Mouse (Mus musculus) kidney, embryonic 14.5 days (tissue): ENCODE results near the gene 0610010F05Rik. TPM values are rescaled to one million over a fixed set of nuclear protein-coding genes. Genes with fewer than 3 reads are reported as not detected.

Experiments used
- ATAC-seq: fragments of 200-750 bp; cut with Nextera tagmentation; 2 replicates; pipeline ENCODE4 v1.8.0; 2017; ENCODE audit warnings: moderate number of reproducible peaks, mild to moderate bottlenecking, moderate TSS enrichment, moderate library complexity; ENCODE audit not compliant: low FRiP score, low TSS enrichment
- H3K27ac ChIP-seq: fragments of 300-500 bp; sonication (generic); 2 replicates; pipeline ENCODE4 v1.5.1; 2014; ENCODE audit warnings: low read depth, mild to moderate bottlenecking, low read length, moderate library complexity, mixed read lengths
- H3K27me3 ChIP-seq: fragments of 300-500 bp; sonication (generic); 2 replicates; pipeline ENCODE4 v1.6.1; 2014; ENCODE audit warnings: mild to moderate bottlenecking, low read length; ENCODE audit not compliant: control insufficient read depth, insufficient read depth
- H3K36me3 ChIP-seq: fragments of 300-500 bp; sonication (generic); 2 replicates; pipeline ENCODE4 v1.6.1; 2014; ENCODE audit warnings: low read length, mixed read lengths; ENCODE audit not compliant: control insufficient read depth, insufficient read depth
- H3K4me1 ChIP-seq: fragments of 300-500 bp; sonication (generic); 2 replicates; pipeline ENCODE4 v1.6.1; 2014; ENCODE audit warnings: low read length, mixed read lengths; ENCODE audit not compliant: control insufficient read depth, insufficient read depth
- H3K4me2 ChIP-seq: fragments of 300-500 bp; sonication (generic); replicated peaks from 2 replicates; pipeline ENCODE4 v1.6.1; 2014; ENCODE audit warnings: low read depth, mild to moderate bottlenecking, low read length
- H3K4me3 ChIP-seq: fragments of 300-500 bp; sonication (generic); 2 replicates; pipeline ENCODE4 v1.5.1; 2014; ENCODE audit warnings: mild to moderate bottlenecking, low read length
- H3K9ac ChIP-seq: fragments of 300-500 bp; sonication (generic); 2 replicates; pipeline ENCODE4 v1.6.1; 2014; ENCODE audit warnings: low read depth, mild to moderate bottlenecking, low read length, moderate library complexity
- H3K9me3 ChIP-seq: fragments of 300-500 bp; sonication (generic); 2 replicates; pipeline ENCODE4 v1.6.1; 2016; ENCODE audit warnings: low read length; ENCODE audit not compliant: control insufficient read depth
- WGBS: fragments of 180-500 bp; shearing (Covaris S2); extraction: QIAGEN DNeasy Blood & Tissue Kit; methylation state at CpG from one replicate; pipeline ENCODE4 v1.1.7; 2014; 5-methylcytosine and 5-hydroxymethylcytosine counted together
- polyA plus RNA-seq: library from polyadenylated mRNA; unstranded; fragments of >200 nt; fragmentation: Nextera tagmentation; extraction: Ambion mirVana; gene quantifications from 2 replicates; pipeline ENCODE4 v1.2.1, GENCODE M21; 2014

Gene 0610010F05Rik
- polyA plus RNA-seq, 1 experiment from 2014 or later, result 34.5 TPM

DNA sequence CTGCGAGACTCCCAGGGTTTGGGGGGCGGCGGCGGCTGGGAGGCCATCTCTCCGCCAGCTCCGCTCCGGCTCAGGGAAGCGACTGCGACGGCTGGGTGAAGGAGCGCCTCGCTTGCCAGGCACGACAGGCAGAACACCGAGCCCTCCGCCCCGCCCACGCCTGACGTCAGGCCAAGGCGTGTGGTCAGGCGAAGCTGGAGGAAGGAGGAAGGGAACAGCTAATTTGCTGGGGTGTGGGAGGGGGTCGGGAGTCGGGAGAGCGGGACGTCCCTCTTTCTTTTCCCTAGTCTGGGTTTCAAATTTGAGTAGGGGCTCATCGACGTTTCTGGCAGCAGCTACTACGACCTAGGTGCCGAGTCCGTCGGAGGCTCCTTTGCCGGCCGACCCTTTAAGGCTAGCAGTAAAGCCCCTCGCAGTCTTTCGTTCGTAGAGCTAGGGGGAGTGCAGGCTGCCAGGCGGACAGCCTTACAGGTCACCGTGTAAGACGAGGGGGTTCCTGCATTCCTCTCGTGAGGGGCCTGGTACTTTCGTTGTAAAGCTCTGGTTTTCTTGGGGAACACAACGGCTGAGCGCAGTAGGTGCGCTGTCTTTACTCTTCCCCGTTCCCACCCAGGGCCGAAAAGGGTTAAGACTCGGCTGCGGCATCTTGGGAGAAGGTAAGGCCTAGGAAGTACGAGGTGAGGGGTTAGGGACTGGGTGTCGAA lies 32.5 kb upstream of the 0610010F05Rik start, which contains the start of gene Pex13:
Gene Pex13 (minus strand): TSS at position 162 of the 704 bp plus-strand sequence.
- H3K4me3 ChIP-seq, result peak within 1 kb of the TSS; percentile 90
- peak within 1 kb of the TSS; percentile 93 for H3K9ac ChIP-seq
- peak within 1 kb of the TSS; percentile 88 for H3K27ac ChIP-seq

DNA sequence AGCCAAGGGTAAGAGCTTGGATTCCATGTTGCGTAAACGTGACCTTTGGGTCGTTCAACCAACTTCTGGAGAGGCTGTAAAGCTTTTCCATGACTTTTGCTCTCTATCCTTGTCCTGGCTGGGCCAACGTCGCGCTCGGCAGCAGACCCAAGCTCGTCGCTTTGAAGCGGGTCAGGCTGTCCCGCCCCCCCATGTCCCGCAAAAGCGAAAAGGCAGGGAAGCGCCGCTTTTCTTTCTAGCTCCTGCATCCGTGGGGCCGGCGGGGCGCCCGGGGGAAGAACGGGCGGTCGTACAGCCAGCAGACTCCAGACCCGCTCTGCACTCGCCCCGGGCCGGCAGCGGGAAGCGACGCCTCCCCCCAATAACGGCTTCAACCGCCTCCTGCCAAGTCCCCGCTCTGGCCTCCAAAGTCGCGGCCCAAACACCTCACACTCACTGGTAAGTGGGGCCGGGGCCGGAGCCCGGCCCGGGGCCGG lies 31.9 kb upstream of the 0610010F05Rik start, which contains the start of gene Pus10:
Gene Pus10 (plus strand): TSS at position 364 of the 476 bp plus-strand sequence.
- WGBS, result under 1% methylated on average over 40 of the region's 40 CpGs
- Histone ChIP-seq H3K36me3 (peaks cover 3% of the 10 kb centered on the region; the same call in 1 of the 2 replicates), H3K4me2 (peak within 1 kb of the TSS; percentile 67), H3K4me1 (no peaks in the 10 kb centered on the region), H3K9me3 (no peaks in the 10 kb centered on the region), H3K27me3 (no peaks in the 10 kb centered on the region), H3K27ac (peak within 1 kb of the TSS; percentile 88), H3K4me3 (peak within 1 kb of the TSS; percentile 90), H3K9ac (peak within 1 kb of the TSS; percentile 93)
- ATAC-seq, result peak; percentile 63; the same call in 1 of the 2 replicates

More for the DNA sequence above, 32.5 kb upstream of the 0610010F05Rik start, which contains the start of gene Pex13:
- ATAC-seq, result peak; percentile 99
- no peaks in the 10 kb centered on the region for H3K9me3 ChIP-seq
- peak within 1 kb of the TSS; percentile 67 for H3K4me2 ChIP-seq
- no peaks in the 10 kb centered on the region for H3K27me3 ChIP-seq
- peaks cover 3% of the 10 kb centered on the region; the same call in 1 of the 2 replicates for H3K36me3 ChIP-seq
- under 1% methylated on average over 49 of the region's 49 CpGs for WGBS
- H3K4me1 ChIP-seq, result no peaks in the 10 kb centered on the region

DNA sequence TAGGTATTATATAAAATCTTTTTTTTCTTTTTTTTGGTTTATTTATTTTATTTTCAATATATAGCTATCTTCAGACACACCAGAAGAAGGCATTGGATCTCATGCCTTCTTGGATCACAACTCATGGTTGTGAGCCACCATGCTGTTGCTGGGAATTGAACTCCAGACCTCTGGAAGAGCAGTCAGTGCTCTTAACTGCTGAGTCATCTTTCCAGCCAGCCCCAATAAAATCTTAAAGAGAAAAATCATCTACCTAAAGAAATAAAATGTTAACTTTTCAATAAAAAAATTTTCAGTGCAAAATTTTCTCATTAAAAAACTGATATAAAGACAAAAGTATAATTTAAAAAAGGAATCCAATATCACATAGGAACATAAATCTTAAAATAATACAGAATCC lies 30.8 kb upstream of the 0610010F05Rik start:
- Histone ChIP-seq H3K27ac (no peak overlapping the region), H3K27me3 (no peaks in the 10 kb centered on the region), H3K9ac (no peak overlapping the region), H3K4me3 (no peak overlapping the region), H3K36me3 (peaks cover 2% of the 10 kb centered on the region; the same call in 1 of the 2 replicates), H3K9me3 (no peaks in the 10 kb centered on the region), H3K4me2 (no peak overlapping the region; the same call in 1 of the 2 replicates), H3K4me1 (no peaks in the 10 kb centered on the region)
- ATAC-seq, result no peak

DNA sequence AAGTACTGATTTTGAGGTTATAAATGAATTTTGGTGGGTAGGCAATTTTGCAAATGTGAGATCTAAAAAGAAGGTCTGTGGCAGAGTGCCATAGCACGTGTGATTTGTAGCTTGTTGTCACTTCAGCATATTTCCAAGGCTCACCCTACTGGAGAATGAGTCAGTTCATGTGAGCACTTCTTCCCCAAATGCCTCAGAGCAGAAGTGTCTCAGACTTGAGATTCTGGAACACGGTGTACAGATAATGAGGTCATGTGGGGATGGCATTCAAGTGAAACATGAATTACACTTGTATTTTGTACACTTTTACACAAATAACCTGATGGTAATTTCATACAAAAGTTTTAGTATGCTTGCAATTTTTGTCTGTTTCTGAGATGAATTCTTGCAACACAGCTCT lies 24.4 kb upstream of the 0610010F05Rik start:
- no peaks in the 10 kb centered on the region for H3K9me3 ChIP-seq
- H3K27me3 ChIP-seq, result no peaks in the 10 kb centered on the region
- H3K4me2 ChIP-seq, result no peak overlapping the region
- H3K9ac ChIP-seq, result no peak overlapping the region
- 88% methylated on average over 2 of the region's 2 CpGs for WGBS
- no peak overlapping the region for H3K4me3 ChIP-seq
- no peak overlapping the region for H3K27ac ChIP-seq
- ATAC-seq, result no peak
- no peaks in the 10 kb centered on the region for H3K36me3 ChIP-seq
- no peaks in the 10 kb centered on the region for H3K4me1 ChIP-seq

DNA sequence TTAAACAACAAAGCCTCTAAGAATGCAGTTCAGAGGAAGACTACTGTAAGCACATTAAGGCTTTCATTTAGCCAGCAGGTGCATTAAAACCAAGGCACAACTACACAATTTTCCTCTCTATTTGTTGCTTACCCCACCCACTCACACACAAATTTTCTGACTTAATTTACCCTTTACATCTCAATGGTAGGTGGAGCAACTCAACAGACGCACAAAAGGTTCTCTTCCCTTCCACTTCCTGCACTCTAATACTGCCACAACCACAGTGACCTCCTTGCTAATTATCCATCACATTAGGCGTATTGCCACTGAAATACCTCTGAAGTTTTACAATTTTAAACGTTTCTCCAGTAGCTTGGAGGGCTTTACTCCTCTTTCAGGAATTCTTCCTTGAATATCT lies 20.2 kb upstream of the 0610010F05Rik start:
- no peak overlapping the region for H3K27ac ChIP-seq
- H3K9me3 ChIP-seq, result no peaks in the 10 kb centered on the region
- H3K4me3 ChIP-seq, result no peak overlapping the region
- H3K27me3 ChIP-seq, result no peaks in the 10 kb centered on the region
- H3K4me2 ChIP-seq, result no peak overlapping the region
- peaks cover 12% of the 10 kb centered on the region; the same call in 1 of the 2 replicates for H3K36me3 ChIP-seq
- no peak for ATAC-seq
- H3K4me1 ChIP-seq, result no peaks in the 10 kb centered on the region
- 61% methylated on average over 3 of the region's 3 CpGs for WGBS
- no peak overlapping the region for H3K9ac ChIP-seq

DNA sequence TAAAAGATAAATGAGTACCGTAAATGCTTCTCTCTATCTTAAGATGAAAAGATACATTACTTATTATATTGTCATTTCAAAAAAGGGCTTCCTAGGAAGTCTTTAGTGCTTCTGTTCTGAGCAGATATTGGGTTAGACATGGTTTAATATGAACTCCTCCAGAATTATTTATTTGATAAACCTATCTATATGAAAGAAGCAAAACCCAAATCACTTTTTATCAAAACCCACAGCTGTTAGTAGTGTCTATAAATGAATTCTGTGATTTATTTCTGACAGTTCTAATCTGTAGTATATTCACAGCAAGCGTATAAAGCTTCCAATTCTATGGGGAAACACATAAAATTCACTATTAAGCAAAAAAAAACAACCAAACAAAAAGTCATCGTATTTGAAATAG lies 14.4 kb upstream of the 0610010F05Rik start:
- no peaks in the 10 kb centered on the region for H3K9me3 ChIP-seq
- no peak overlapping the region for H3K4me2 ChIP-seq
- no peak for ATAC-seq
- H3K4me3 ChIP-seq, result no peak overlapping the region
- H3K9ac ChIP-seq, result no peak overlapping the region
- peaks cover 21% of the 10 kb centered on the region for H3K36me3 ChIP-seq
- H3K4me1 ChIP-seq, result no peaks in the 10 kb centered on the region
- 95% methylated on average over 3 of the region's 3 CpGs for WGBS
- no peaks in the 10 kb centered on the region for H3K27me3 ChIP-seq
- H3K27ac ChIP-seq, result no peak overlapping the region

DNA sequence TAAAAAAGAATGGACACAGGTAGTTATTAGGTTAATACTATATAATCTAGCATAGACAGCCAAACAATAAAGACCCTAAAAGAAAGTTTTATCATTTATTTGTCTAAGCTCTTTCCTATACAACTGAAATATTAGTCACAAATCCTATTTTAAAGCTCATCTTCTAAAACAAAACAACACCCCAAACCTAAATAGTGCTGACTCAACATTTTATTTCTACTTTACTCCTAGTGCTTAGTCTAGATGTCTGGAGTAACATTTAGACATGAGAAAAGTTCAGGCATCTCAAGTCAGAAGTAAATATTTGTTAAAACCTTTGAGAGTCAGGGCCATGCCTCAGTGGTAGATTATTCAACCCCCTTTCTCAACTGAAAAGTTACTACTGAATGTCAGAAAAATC lies 14.0 kb upstream of the 0610010F05Rik start:
- H3K4me2 ChIP-seq, result no peak overlapping the region
- H3K27ac ChIP-seq, result no peak overlapping the region
- no peak overlapping the region for H3K4me3 ChIP-seq
- H3K9ac ChIP-seq, result no peak overlapping the region
- no peaks in the 10 kb centered on the region for H3K9me3 ChIP-seq
- no peaks in the 10 kb centered on the region for H3K4me1 ChIP-seq
- H3K36me3 ChIP-seq, result peaks cover 21% of the 10 kb centered on the region
- ATAC-seq, result no peak
- no peaks in the 10 kb centered on the region for H3K27me3 ChIP-seq

DNA sequence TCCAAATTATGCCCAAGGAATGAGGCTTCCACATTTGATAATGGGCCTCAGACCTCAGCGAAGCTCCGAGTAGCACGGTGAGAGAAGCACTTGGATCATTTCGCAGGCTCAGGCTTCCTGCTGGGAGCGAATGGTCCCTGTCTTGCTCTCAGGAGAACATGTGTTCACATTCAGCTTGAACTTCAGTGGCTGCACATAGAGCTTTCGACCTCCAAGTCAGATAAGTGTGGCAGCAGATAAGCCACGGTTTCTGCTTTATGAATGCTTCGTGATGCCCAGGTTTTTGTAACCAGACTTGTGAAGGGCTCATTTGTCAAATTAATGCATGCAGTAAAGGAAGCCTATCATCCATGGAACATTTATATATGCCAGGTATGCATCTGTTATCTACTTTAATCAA lies 1.1 kb upstream of the 0610010F05Rik start:
- 70% methylated on average over 8 of the region's 8 CpGs for WGBS
- H3K27ac ChIP-seq, result no peak overlapping the region
- H3K9me3 ChIP-seq, result no peaks in the 10 kb centered on the region
- H3K4me2 ChIP-seq, result no peak overlapping the region
- no peak overlapping the region for H3K4me3 ChIP-seq
- no peaks in the 10 kb centered on the region for H3K27me3 ChIP-seq
- H3K36me3 ChIP-seq, result no peaks in the 10 kb centered on the region
- no peak for ATAC-seq
- H3K9ac ChIP-seq, result no peak overlapping the region
- H3K4me1 ChIP-seq, result no peaks in the 10 kb centered on the region

DNA sequence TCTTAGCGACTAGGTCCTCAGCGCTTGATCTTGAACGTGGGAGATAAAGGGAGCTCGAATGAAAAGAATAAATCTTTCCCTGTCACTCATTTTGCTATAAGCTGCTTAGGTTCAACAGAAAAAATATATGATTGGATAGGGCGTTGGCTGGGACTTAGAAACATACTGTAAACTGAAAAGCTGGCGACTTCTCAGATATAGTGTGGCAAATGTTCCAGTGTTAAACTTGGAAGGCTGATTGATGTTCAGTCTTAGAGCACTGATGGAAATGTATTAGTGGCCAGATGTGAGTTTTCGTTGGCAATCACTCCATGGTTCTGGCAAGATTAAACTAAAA lies 408 bp upstream of the 0610010F05Rik start:
- WGBS, result 7% methylated on average over 7 of the region's 7 CpGs
- H3K4me1 ChIP-seq, result no peaks in the 10 kb centered on the region
- ATAC-seq, result peak; percentile 26
- H3K9ac ChIP-seq, result no peak overlapping the region
- H3K4me2 ChIP-seq, result peak overlapping the region; percentile 76
- no peaks in the 10 kb centered on the region for H3K36me3 ChIP-seq
- no peaks in the 10 kb centered on the region for H3K9me3 ChIP-seq
- no peak overlapping the region for H3K27ac ChIP-seq
- no peaks in the 10 kb centered on the region for H3K27me3 ChIP-seq
- H3K4me3 ChIP-seq, result peak overlapping the region; percentile 88
